Mouse (Mus musculus) right cerebral cortex, adult 2 months (tissue): ENCODE measurements around the gene Arhgef3.
A peak's percentile ranks its signal among the peaks of the same experiment; 100 is the strongest.

Experiments used
- DNase-seq, 2 experiments: peaks; one replicate each; pipeline ENCODE4 v3.0.0; 2021 to 2022; ENCODE audit warnings: low spot score in 2 of 2

Gene Arhgef3

DNA sequence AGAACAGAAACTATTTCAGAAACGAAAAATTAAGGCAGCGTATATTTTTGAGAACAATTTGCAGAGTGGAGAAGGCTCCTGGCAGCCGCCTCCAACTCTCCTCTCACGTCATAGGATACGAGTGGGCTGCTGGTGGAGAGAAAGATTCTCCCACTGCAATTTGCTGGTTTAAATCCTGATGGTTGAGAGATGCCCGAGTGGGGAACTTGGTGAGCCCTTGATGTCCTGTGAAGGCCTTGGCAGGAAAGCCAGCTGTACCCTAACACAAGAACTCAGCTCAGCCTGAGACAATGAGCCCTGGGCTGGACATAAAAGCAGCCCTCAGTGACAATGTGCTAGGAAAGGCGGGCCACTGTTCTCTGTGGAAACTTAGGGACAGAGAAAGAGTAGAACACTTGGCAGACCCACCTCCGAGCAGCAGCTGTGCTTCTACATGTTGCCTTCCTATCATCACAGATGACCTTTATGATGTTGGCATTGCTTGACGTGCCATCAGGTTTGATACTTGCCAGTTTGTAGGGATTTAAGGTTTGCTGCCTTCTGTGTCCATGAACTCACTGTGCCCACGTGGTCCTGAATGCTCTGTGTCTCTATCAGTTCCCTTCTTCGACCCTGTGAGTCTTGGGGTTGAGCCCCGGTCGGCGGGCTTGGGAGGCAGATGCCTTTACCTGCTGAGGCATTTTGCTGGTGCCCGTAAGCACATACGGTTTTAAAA lies 154.4 kb downstream of the Arhgef3 start:
- peak; percentile 75 to 80 for DNase-seq

DNA sequence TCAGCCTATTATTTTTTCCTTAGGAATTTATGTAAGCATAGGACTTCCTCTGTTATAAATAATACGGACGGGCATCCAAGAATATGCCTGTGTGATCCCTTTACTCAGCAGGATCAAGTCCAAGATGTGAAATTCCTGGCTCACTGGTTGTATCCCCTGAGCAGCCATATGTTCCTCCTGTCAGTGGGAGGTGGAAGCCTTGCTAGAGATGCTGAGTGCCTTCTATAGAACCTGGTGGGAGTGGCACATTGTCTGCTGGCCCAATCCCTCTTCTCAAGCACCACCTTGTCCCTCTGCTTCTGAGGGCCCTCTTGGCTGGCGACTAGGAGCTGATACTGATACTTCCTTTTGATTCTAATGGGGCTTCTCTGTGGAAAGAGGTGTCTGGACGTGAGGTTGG lies 155.1 kb downstream of the Arhgef3 start:
- peak; percentile 75 to 80 for DNase-seq

DNA sequence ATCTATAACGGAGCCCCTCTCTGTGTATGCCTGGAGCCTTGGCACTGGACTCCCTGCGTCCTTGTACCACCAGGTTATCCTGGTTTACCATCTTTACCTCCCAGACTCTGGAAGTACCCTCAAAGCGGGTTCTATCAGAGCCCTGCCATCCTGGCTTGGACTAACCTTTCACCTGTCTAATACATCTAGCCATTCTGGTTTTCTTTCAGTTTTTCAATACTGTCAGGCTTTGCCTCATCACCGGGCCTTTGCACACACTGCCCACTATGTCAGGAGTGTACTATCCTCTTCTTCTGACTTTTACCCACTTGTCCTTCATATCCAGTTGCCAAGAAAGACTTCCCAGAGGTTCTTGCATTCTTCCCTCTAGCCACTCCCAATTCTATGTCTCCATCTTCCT lies 155.8 kb downstream of the Arhgef3 start:
- no peak for DNase-seq

DNA sequence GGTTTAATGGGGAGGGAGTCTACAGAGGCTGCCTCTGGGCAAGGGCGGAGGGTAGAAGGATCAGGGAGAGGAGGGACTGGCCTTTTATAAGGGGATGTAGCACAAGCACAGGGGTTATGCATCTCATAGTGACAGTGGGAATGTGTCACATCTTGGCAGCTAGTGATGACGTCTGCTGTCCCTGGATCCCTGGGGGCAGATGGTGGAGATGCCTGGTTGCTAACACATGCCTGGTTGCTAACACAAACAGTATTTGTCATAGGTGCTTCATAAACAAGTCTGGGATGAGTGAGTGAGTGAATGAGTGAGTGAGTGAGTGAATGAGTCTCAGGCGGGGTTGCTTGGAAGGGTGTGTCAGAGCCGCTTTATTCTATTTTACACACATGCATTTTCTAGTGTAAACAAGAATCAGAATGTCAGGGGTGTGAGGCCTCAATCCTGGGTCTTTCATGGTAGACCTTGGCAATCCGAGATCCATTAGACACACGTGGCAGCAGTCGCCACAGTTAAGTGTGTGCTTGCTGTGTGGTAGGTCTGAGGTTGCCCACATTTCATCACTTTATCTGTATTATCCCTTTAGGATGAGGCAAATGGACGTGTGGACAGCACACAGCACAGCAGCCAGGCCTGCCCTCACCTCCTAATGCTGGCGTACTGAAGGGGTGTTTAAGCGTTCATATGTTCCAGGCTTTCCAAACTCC lies 156.8 kb downstream of the Arhgef3 start:
- no peak for DNase-seq

DNA sequence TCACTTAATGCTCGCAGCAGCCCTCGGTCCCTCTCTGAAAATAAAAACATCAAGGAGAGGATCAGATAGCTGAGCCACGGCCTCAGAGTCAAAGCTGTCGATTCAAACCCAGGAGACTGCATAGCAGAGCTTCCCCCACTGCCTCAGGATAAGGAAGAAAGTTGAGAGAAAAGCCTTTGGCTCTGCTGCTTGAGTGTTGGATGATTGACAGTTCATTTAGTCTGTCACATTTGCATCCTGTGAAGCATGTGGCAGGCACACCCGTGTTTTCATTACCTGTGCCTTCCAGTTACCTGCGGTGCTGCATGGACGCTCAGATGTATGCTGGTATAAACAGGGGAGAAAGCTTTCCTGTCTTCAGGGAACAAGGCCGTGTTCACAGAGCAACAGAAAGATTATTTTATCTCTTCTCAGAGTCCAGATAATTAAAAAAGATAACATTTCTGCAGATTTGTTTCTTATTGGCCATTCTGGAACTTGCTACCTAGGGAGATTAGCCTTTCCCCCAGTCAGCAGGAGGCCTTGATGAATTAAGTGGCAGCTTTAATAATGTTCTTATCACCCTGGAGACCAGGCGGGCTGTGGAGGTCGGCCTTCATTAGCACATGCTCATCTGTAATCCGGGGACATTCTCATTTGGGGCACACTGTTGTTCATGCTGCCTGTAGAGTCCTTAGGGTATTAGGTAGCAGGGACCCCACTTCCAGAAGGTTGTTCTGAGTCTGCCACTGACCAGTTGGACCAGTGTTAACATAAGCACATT lies 157.6 kb downstream of the Arhgef3 start:
- DNase-seq, result no peak

DNA sequence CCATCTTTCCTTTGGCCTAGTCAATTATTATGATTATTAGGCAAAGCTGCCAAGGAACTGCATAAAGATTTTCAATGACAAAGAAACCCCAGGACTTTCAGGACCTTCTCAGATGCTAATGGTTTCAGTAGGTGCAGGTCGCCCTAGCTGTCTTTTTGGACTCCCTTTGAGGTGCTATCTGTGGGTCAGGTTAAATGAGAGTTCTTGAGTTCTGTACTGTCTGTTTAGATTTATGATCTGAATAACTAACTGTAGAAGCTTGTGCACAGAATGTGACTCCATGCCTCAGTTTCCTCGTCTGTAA lies 158.1 kb downstream of the Arhgef3 start:
- DNase-seq, result no peak

DNA sequence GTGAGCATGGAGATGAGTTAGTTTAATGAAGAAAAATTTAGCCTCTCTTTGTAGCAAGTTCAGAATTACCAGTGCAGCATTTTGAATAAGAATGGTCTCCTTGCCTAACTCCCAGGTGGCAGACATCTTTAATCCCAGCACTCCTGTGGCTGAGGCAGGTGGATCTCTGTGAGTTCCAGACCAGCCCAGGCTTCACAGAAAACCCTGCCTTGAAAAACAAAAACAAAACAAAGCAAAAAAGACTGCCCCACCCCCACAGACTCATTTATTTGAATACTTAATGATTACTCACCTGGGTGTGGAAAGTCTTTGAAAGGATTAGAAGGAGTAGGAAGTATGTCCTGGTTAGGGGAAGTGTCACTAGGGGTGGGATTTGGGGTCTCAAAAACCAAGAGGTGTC lies 158.5 kb downstream of the Arhgef3 start:
- DNase-seq, result no peak

DNA sequence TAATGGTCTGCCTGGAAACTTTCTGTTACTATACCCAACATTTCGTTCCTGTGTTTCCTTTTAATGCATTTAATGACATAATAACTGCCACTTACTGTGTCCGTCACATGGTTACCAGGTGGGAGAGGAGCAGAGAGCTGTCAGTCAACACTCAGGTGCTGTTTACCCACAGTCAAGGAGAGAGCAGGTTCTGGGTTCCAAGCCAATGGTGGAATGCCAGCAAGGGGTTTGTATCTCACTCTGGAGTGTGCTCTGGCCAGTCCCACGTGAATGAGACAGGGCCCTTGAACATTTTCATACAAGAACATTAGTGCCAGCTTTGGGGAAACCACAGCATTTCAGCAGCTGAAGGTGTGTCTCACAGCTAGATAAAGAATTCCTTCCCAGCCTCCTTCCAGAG lies 162.6 kb downstream of the Arhgef3 start:
- no peak for DNase-seq

DNA sequence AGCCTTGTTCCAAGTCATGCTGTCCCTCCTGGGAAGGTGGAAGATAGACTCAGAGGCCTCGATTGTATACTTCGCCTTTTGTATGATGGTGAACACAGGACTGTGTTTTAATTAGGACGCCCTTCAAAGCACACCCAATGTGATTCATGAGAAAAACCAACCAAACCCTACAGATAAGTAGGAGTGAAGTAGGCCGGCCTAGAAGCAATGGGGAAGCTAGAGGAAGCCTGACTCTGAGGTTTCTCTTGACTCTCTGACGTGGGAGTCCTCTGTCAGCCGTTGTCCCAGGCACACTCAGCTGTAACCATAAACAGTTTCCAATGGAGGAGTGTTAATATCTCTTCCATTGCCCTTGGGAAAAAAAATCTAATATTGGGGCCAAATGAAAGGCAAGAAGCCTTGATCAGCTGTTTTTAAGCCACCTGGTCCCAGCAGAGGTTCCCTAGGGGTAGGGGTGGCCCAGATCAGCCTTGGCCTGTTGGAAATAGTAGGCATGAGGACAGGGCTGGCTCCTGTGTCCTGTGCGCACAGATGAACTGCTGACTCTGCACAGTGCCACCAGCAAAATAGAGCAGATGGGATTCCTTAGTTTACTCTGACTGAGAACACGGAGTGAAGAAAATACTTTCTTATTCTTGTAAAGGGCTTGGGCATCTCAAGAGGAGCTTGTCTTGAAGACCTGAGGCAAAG lies 165.6 kb downstream of the Arhgef3 start:
- no peak for DNase-seq

DNA sequence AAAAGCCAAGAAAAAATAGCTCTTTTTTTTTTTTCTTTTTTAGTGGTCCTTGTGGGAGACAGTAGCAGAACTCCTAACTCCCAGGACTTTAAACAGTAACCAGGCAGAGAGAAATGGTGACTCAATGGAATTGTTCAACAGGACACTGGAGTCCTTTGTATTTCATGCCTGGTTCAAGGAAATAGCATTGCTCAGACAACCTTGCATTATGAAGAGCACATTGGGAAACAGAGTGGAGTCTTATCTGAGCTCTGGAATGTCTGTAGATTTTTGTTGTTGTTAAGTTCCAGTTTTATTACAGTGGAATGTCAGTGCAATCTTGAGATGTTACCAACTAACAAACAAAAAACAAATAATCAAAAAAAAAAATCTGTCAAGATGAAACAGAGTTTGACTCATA lies 169.3 kb downstream of the Arhgef3 start:
- no peak for DNase-seq

DNA sequence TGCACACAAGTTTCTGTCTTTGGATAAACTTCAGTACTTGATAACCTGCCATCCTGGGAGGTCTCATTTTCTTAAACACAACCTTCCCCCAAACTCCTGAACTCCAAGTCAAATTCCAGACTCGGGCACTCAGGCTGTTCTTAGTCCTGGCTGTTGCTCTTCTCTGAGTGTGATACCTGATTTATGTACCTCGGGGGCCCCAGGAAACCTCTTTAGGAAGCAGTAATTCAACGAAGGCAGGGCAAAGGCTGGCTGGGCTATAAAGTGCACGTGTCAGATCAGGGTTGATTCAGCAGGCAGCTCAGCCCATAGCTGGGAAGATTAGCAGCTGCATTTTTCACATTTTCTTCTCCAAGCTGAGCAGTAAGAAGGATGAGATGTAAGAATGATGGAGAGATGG lies 171.5 kb downstream of the Arhgef3 start:
- no peak for DNase-seq

DNA sequence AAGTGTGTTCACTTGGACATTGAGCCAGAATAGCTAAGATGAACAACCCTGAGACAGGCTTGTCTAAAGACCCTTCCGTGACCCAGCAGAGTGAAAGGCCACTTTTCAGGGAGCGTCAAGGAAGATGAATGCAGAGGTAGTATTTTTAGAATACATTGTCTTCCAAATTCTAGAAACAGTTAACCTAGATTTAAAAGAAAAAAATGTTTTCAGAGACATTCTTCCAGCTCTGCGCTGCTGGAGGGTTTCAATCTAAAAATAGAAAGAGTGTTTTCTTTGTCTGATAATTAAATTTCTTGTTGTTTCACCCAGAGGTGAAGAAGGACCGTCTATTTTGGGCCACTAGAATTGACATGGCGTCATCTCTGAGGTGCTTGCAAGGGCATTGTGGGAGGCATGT lies 174.4 kb downstream of the Arhgef3 start:
- no peak for DNase-seq

DNA sequence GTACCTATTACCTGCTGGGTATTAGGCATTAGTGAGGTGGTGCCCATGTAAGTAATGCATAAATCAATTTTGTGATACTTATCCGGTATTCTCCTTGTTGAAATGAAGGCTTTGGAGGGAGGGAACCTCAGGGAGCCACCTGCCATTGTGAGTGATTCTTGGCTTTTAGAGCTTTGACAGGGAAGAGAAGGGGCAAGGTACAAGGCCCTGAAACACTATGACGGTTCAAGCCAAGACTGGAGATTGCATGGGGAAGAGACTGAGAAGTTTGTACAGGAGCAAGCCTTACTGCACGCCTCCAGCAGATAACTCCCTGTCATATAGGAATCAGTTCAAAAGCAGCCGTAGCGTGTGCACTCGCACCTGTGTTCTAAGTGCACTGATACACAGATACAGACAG lies 177.4 kb downstream of the Arhgef3 start:
- no peak for DNase-seq

DNA sequence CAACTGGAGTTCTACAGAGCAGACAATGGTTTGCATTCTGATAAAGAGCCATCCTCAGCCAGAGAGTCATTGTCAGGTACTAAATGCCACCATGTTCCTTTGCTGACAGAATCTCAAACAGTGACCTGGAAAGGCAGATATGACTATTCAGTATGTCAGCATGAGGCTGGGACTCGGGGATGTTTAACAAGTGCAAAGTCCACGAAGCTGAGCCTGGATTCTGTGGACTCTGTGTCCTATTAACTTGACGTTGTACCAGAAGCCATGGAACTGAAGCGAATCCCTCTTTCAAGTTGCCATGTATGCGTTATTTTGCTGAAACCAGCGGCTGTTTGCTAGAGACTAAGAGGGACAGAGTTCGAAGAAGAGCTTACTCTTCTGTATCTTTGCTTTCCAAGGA lies 181.1 kb downstream of the Arhgef3 start:
- DNase-seq, result no peak

DNA sequence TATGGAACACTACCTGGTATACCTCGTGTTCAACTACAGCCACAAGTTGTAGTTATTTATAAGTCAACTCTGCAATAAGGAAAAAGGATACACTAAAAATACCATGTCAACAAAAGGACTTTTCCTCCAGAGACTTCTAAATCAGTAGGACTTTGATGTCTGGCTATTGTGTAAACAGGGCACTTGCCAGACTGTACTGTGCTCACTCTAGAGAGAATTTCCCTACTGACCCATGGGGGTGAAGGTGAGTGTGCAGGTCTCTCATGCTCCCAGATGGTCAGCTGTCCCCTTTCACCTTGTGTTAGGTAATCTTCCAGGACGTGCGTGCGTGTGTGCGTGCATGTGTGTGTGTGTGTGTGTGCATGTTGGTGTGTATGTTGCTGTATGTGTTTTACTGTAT lies 182.3 kb downstream of the Arhgef3 start:
- DNase-seq, result no peak

DNA sequence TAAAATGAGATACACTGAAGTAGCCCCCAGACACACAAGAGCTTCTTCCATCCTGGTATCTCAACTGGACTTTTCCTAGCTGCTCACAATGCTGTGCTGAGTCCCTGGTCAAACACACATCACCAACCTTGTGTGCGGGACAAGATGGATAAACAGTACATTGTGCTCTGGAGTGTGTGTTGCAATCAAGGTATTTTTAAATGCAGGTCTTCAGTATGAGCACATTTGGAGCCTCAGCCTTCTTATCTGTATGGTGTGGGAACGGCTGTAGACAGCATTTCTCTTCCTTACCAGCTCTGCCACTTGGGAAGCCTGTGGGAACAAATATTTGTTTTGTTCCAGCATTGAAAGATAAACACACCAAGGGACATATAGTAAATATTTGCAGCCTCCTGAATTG lies 184.2 kb downstream of the Arhgef3 start:
- DNase-seq, result no peak

DNA sequence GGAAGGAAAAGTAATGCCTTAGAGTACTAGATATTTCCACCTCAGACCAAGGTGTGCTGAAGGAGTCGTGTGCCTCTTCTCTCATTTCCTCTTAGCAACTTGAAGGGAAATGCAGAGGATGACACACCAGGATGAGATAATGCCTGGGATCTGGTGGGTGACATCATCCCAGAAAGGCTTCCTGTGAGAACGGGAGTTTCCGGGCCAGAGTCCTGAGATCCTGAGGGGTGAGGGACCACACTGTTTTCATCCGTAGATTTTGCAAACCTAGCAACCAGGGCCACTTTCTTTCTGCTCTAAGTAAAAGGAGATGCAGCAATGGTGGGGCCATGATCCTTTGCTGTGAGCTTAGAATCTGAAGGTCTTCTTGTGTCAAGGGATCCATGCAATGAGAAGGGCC lies 185.0 kb downstream of the Arhgef3 start:
- no peak for DNase-seq

DNA sequence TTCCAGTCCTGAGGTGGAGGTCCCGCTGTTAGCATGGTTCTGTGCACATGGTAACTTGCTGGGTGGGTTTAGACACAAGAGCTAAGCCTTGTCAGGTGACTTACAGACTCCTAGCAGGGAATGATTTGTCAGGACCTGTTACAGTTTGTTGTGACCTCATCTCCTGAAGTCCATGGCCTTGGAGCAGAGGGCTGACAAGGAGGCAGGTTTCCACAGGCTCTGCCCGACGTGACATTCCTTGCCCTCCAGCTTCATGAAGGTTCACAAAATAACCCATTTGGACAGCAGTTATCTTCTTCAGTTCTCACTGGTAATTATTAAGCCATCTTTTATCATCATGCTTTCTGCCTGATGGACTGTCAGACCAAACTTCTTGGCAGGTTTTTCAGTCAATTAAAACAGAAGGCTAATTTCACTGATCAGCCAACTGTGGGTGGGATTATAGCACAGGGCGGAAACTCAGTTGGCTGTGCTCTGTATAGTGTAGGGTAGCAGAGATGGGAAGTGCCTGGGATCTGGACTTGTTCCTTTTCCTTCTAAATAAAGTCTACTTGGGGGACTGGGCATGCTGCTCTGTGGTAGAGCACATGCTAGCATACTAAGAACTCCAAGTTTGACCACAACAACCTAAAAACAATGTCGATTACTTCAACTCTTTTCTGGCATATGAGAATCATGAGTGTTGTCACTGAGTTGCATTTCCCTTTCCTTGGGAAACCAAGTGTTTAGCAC lies 187.2 kb downstream of the Arhgef3 start:
- DNase-seq, result no peak

DNA sequence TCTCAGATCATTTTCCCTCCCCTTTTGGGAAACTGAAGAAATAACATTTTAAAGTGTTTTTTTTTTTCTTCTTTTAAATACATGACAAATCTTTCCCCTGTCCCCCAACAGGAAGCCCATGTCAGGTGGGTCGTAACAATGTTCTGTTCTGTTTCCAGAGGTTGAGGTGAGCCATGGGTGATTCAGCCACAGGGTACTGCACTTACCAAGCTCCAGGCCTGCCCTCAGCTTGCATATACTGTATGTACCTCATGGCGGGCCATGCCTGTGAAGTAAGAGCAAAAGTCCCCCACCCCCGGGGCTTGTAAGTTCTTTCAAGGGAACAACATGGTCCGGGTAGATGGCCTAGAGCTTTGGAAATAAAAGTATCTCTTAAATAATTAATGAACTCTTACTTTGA lies 188.6 kb downstream of the Arhgef3 start:
- no peak for DNase-seq

DNA sequence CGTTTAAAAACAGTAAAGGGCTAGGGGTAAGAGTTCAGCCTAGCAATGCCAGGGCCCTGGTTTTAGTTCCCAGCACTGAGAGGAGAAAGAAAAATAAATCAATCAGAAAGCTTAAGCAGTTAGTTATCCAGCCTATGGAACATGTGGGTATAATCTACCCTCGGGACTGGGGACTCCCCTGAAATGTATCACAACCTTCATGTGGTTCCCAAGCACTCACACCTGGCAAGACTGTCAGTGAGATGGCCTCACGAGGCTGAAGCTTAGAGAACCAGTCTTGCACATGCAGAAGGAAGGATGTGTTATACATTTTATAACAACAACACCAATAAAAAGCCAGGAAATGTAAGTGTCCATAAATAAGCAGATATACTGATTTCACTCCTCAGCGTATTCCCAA lies 189.7 kb downstream of the Arhgef3 start:
- no peak for DNase-seq

DNA sequence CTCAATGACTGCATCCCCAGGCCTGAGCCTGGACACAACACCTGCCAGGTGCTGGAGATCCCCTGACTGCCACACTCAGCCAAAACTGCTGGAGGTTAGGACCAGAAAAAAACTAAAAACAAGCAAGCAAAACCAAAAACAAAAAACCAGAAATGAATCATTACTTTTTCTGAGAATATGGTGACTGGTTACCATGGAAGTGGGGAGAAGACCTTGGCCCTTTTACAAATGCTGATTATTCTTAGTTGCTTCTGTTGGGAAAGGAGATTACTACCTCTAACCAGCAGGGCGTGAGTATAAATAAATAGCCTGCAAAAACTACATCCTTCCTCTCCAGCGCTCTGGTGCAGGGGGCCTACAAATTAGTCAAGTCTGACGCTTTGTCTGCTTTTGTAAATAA lies 194.1 kb downstream of the Arhgef3 start:
- no peak for DNase-seq
